Mouse (Mus musculus) spleen, adult 18-20 months (tissue): ENCODE measurements at regions not wholly inside any gene's neighbourhood (a gene's known extent, or its start where the extent isn't known, plus 50 kb on each side); places are given as distances from the start of the nearest gene placed in this dataset.

Experiments used
- DNase-seq, 2 experiments: peaks; one replicate each; pipeline ENCODE4 v3.0.0; 2022; ENCODE audit warnings: mixed read lengths in 2 of 2

- DNase-seq, result no peak
Observed at GRCm38 (mm10) chr1:43633246-43633645, 97.2 kb upstream of the 1500015O10Rik start.

GRCm38 (mm10) chr1:43635718-43636117 is 94.7 kb upstream of the 1500015O10Rik start:
- peak in 1 of 2 experiments; percentile 15 for DNase-seq

- DNase-seq, result no peak
Observed at GRCm38 (mm10) chr1:43637956-43638355, 92.4 kb upstream of the 1500015O10Rik start.

- no peak for DNase-seq
Observed at GRCm38 (mm10) chr1:43672031-43672430, 58.4 kb upstream of the 1500015O10Rik start.
